Mouse (Mus musculus): ENCODE measurements around the gene Gm9844. TPM values are rescaled to one million over a fixed set of nuclear protein-coding genes. Genes with fewer than 3 reads are reported as not detected.
A peak's percentile ranks its signal among the peaks of the same experiment; 100 is the strongest.

Gene Gm9844
- total and polyA plus RNA-seq, 2 experiments = not detected

- H3K9ac ChIP-seq (ENCODE audit: low read depth, low read length) = no peak overlapping the region
- no peak for DNase-seq (ENCODE audit: extremely low read depth, low read depth, low spot score)
- TF ChIP-seq CTCF (IDR thresholded peaks at IDR 0.05; ENCODE audit: low read depth, low read length) = no peak
- no peak for TF ChIP-seq POLR2A (IDR thresholded peaks at IDR 0.05; ENCODE audit: extremely low read depth, insufficient read depth, low read length)
- no peaks in the 10 kb centered on the region for H3K27me3 ChIP-seq (ENCODE audit: control insufficient read depth, insufficient read depth, low read length)
- H3K4me3 ChIP-seq (ENCODE audit: insufficient read depth, low read depth, low read length) = no peak overlapping the region
- no peaks in the 10 kb centered on the region for H3K36me3 ChIP-seq (ENCODE audit: control insufficient read depth, insufficient read depth, low read length)
- 75% methylated on average over 6 of the region's 6 CpGs for WGBS
- H3K4me1 ChIP-seq (ENCODE audit: control insufficient read depth, insufficient read depth, low read length) = peaks cover 8% of the 10 kb centered on the region
- no peak overlapping the region for H3K27ac ChIP-seq (replicated peaks; ENCODE audit: insufficient read depth, low read depth, low read length)
- peaks cover 8% of the 10 kb centered on the region; the same call in 1 of the 2 replicates for H3K79me2 ChIP-seq (ENCODE audit: control insufficient read depth, insufficient read depth, low read length)
These were observed 39.1 kb downstream of the Gm9844 start for GRCm38 (mm10) chr7:24901114-24901513.

GRCm38 (mm10) chr7:24901842-24902241, 39.8 kb downstream of the Gm9844 start:
- H3K4me1 ChIP-seq (ENCODE audit: control insufficient read depth, insufficient read depth, low read length) = peaks cover 11% of the 10 kb centered on the region
- no peak overlapping the region for H3K9ac ChIP-seq (ENCODE audit: low read depth, low read length)
- TF ChIP-seq CTCF (IDR thresholded peaks at IDR 0.05; ENCODE audit: low read depth, low read length) (no peak), POLR2A (IDR thresholded peaks at IDR 0.05; ENCODE audit: extremely low read depth, insufficient read depth, low read length) (no peak)
- no peaks in the 10 kb centered on the region for H3K36me3 ChIP-seq (ENCODE audit: control insufficient read depth, insufficient read depth, low read length)
- peaks cover 8% of the 10 kb centered on the region; the same call in 1 of the 2 replicates for H3K79me2 ChIP-seq (ENCODE audit: control insufficient read depth, insufficient read depth, low read length)
- no peak for DNase-seq (ENCODE audit: extremely low read depth, low read depth, low spot score)
- H3K4me3 ChIP-seq (ENCODE audit: insufficient read depth, low read depth, low read length) = no peak overlapping the region
- no peaks in the 10 kb centered on the region for H3K27me3 ChIP-seq (ENCODE audit: control insufficient read depth, insufficient read depth, low read length)
- WGBS = 59% methylated on average over 1 of the region's 1 CpGs
- peak overlapping the region; percentile 73 for H3K27ac ChIP-seq (replicated peaks; ENCODE audit: insufficient read depth, low read depth, low read length)

- no peaks in the 10 kb centered on the region for H3K27me3 ChIP-seq (ENCODE audit: control insufficient read depth, insufficient read depth, low read length)
- peaks cover 8% of the 10 kb centered on the region; the same call in 1 of the 2 replicates for H3K79me2 ChIP-seq (ENCODE audit: control insufficient read depth, insufficient read depth, low read length)
- 66% methylated on average over 2 of the region's 2 CpGs for WGBS
- H3K9ac ChIP-seq (ENCODE audit: low read depth, low read length) = peak overlapping the region; percentile 88
- H3K36me3 ChIP-seq (ENCODE audit: control insufficient read depth, insufficient read depth, low read length) = no peaks in the 10 kb centered on the region
- TF ChIP-seq POLR2A (IDR thresholded peaks at IDR 0.05; ENCODE audit: extremely low read depth, insufficient read depth, low read length) (no peak), CTCF (IDR thresholded peaks at IDR 0.05; ENCODE audit: low read depth, low read length) (no peak)
- H3K4me1 ChIP-seq (ENCODE audit: control insufficient read depth, insufficient read depth, low read length) = peaks cover 11% of the 10 kb centered on the region
- H3K4me3 ChIP-seq (ENCODE audit: insufficient read depth, low read depth, low read length) = peak overlapping the region; percentile 72
- DNase-seq (ENCODE audit: extremely low read depth, low read depth, low spot score) = no peak
- peak overlapping the region; percentile 73 for H3K27ac ChIP-seq (replicated peaks; ENCODE audit: insufficient read depth, low read depth, low read length)
These were observed 40.2 kb downstream of the Gm9844 start for GRCm38 (mm10) chr7:24902264-24902629.

- no peaks in the 10 kb centered on the region for H3K36me3 ChIP-seq (ENCODE audit: control insufficient read depth, insufficient read depth, low read length)
- H3K9ac ChIP-seq (ENCODE audit: low read depth, low read length) = peak within 1 kb of the TSS; percentile 88
- peaks cover 8% of the 10 kb centered on the region; the same call in 1 of the 2 replicates for H3K79me2 ChIP-seq (ENCODE audit: control insufficient read depth, insufficient read depth, low read length)
- peak; percentile 40; the same call in 1 of the 2 replicates for TF ChIP-seq POLR2A (IDR thresholded peaks at IDR 0.05; ENCODE audit: extremely low read depth, insufficient read depth, low read length)
- no peak for TF ChIP-seq CTCF (IDR thresholded peaks at IDR 0.05; ENCODE audit: low read depth, low read length)
- no peaks in the 10 kb centered on the region for H3K27me3 ChIP-seq (ENCODE audit: control insufficient read depth, insufficient read depth, low read length)
- DNase-seq (ENCODE audit: extremely low read depth, low read depth, low spot score) = peak; percentile 43
- peak within 1 kb of the TSS; percentile 72 for H3K4me3 ChIP-seq (ENCODE audit: insufficient read depth, low read depth, low read length)
- H3K27ac ChIP-seq (replicated peaks; ENCODE audit: insufficient read depth, low read depth, low read length) = peak within 1 kb of the TSS; percentile 84
- WGBS = 7% methylated on average over 56 of the region's 68 CpGs
- H3K4me1 ChIP-seq (ENCODE audit: control insufficient read depth, insufficient read depth, low read length) = peaks cover 11% of the 10 kb centered on the region
These were observed 40.8 kb downstream of the Gm9844 start, which contains the start of gene Arhgef1 for GRCm38 (mm10) chr7:24902630-24903443. TSS of gene Arhgef1 (plus strand) at chr7:24902912.

- H3K27me3 ChIP-seq (ENCODE audit: control insufficient read depth, insufficient read depth, low read length) = no peaks in the 10 kb centered on the region
- 14% methylated on average over 10 of the region's 10 CpGs for WGBS
- TF ChIP-seq POLR2A (IDR thresholded peaks at IDR 0.05; ENCODE audit: extremely low read depth, insufficient read depth, low read length) (no peak), CTCF (IDR thresholded peaks at IDR 0.05; ENCODE audit: low read depth, low read length) (no peak)
- DNase-seq (ENCODE audit: extremely low read depth, low read depth, low spot score) = peak; percentile 23
- peak overlapping the region; percentile 88 for H3K9ac ChIP-seq (ENCODE audit: low read depth, low read length)
- peak overlapping the region; percentile 72 for H3K4me3 ChIP-seq (ENCODE audit: insufficient read depth, low read depth, low read length)
- no peaks in the 10 kb centered on the region for H3K36me3 ChIP-seq (ENCODE audit: control insufficient read depth, insufficient read depth, low read length)
- peak overlapping the region; percentile 84 for H3K27ac ChIP-seq (replicated peaks; ENCODE audit: insufficient read depth, low read depth, low read length)
- H3K79me2 ChIP-seq (ENCODE audit: control insufficient read depth, insufficient read depth, low read length) = peaks cover 8% of the 10 kb centered on the region; the same call in 1 of the 2 replicates
- peaks cover 11% of the 10 kb centered on the region for H3K4me1 ChIP-seq (ENCODE audit: control insufficient read depth, insufficient read depth, low read length)
These were observed 41.4 kb downstream of the Gm9844 start for GRCm38 (mm10) chr7:24903444-24903825.

GRCm38 (mm10) chr7:24904070-24904483, 42.1 kb downstream of the Gm9844 start:
- H3K4me1 ChIP-seq (ENCODE audit: control insufficient read depth, insufficient read depth, low read length) = peaks cover 11% of the 10 kb centered on the region
- H3K9ac ChIP-seq (ENCODE audit: low read depth, low read length) = peak overlapping the region; percentile 87
- peak overlapping the region; percentile 81 for H3K4me3 ChIP-seq (ENCODE audit: insufficient read depth, low read depth, low read length)
- H3K27me3 ChIP-seq (ENCODE audit: control insufficient read depth, insufficient read depth, low read length) = no peaks in the 10 kb centered on the region
- H3K27ac ChIP-seq (replicated peaks; ENCODE audit: insufficient read depth, low read depth, low read length) = peak overlapping the region; percentile 56
- peak; percentile 94 for DNase-seq (ENCODE audit: extremely low read depth, low read depth, low spot score)
- no peaks in the 10 kb centered on the region for H3K36me3 ChIP-seq (ENCODE audit: control insufficient read depth, insufficient read depth, low read length)
- peaks cover 8% of the 10 kb centered on the region; the same call in 1 of the 2 replicates for H3K79me2 ChIP-seq (ENCODE audit: control insufficient read depth, insufficient read depth, low read length)
- under 1% methylated on average over 30 of the region's 30 CpGs for WGBS
- TF ChIP-seq POLR2A (IDR thresholded peaks at IDR 0.05; ENCODE audit: extremely low read depth, insufficient read depth, low read length) (0 out of 2 replicates have a peak, but pooled peaks have one; percentile 24), CTCF (IDR thresholded peaks at IDR 0.05; ENCODE audit: low read depth, low read length) (peak; percentile 5; the same call in 1 of the 2 replicates)

All from liver, adult 2 months (tissue).